ENCODE assay signal across 8 mouse cellular contexts in the genomic region with DNA sequence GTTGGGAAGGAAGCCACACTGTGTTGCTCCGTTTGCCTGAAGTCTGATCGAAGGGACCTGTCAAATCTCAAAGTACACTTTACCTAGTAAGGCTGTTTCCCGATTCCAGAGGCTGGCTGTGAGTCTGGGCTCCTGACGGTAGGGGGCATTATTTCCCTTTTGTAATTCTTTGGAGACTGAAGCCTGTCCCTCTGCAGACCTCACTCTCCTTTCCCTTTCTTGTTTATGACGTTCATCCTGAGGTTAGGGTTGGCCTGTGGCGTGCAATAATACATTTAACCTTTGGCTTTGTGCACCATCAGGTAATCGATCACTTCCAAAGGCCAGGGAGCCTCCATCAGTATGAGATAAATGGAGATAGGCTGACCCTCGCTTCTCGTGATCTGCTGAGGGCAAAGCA. TPM values are rescaled to one million over a fixed set of nuclear protein-coding genes. Genes with fewer than 3 reads are reported as not detected.
A peak's percentile ranks its signal among the peaks of the same experiment; 100 is the strongest.
DNase-seq lines count a peak whose midpoint lies in the region; ATAC-seq and TF ChIP-seq lines count a peak whose summit lies in the region.

No protein-coding gene starts in this region.

- H3K9me3 ChIP-seq in E14TG2a.4 (ENCODE audit: low read length), result no peaks in the 10 kb centered on the region
- no peaks in the 10 kb centered on the region for H3K9me3 ChIP-seq in liver, embryonic 16.5 days (replicated peaks; ENCODE audit: control insufficient read depth, low read length)

- H3K9ac ChIP-seq in liver, embryonic 16.5 days (ENCODE audit: low read depth, low read length), result no peak overlapping the region

- no peaks in the 10 kb centered on the region; the same call in 1 of the 2 replicates for H3K27me3 ChIP-seq in E14TG2a.4 (ENCODE audit: insufficient read depth, low read length)
- H3K27me3 ChIP-seq in liver, embryonic 16.5 days (ENCODE audit: control insufficient read depth, insufficient read depth, low read depth, low read length), result no peaks in the 10 kb centered on the region

- ATAC-seq in granulocyte monocyte progenitor cell, adult 5-6 weeks (replicated peaks; ENCODE audit: poor library complexity, severe bottlenecking), result peak; percentile 42; the same call in 1 of the 2 replicates
- peak; percentile 60 for ATAC-seq in liver, embryonic 16.5 days (ENCODE audit: low read depth)

- H3K4me2 ChIP-seq in liver, embryonic 16.5 days (ENCODE audit: low read depth, low read length), result no peak overlapping the region

- TF ChIP-seq CTCF in E14TG2a.4 (conservative IDR thresholded peaks at IDR 0.05; ENCODE audit: low read length), result peak; percentile 82

- no peaks in the 10 kb centered on the region for H3K4me1 ChIP-seq in E14TG2a.4 (replicated peaks; ENCODE audit: low read depth, low read length)
- no peaks in the 10 kb centered on the region for H3K4me1 ChIP-seq in liver, embryonic 16.5 days (ENCODE audit: control insufficient read depth, low read depth, low read length)

- no peak overlapping the region for H3K27ac ChIP-seq in liver, embryonic 16.5 days (ENCODE audit: low read length)

- H3K36me3 ChIP-seq in E14TG2a.4 (ENCODE audit: insufficient read depth, low read length), result no peaks in the 10 kb centered on the region
- H3K36me3 ChIP-seq in liver, embryonic 16.5 days (ENCODE audit: control insufficient read depth, insufficient read depth), result no peaks in the 10 kb centered on the region

- peak; percentile 37 to 59 for DNase-seq in adrenal gland, adult 18-20 months (ENCODE audit: low spot score in 2 of 2)
- DNase-seq in embryo, embryonic 10.5 days (ENCODE audit: low spot score), result peak; percentile 92
- peak; percentile 66 for DNase-seq in layer of hippocampus, adult 11-12 months (ENCODE audit: low spot score)
- peak; percentile 72 for DNase-seq in retina, postnatal 1 day
- no peak for DNase-seq in MN1 (ENCODE audit: low spot score)

- H3K4me3 ChIP-seq in E14TG2a.4 (replicated peaks; ENCODE audit: low read length), result no peak overlapping the region
- no peak overlapping the region for H3K4me3 ChIP-seq in liver, embryonic 16.5 days (ENCODE audit: low read depth, low read length)

- WGBS in liver, embryonic 16.5 days (ENCODE audit: insufficient replicate concordance), result 18% methylated on average over 9 of the region's 9 CpGs

RNA-seq across cellular contexts. Expression of a gene that starts 48.8 kb away (rescaled TPM):
- total RNA-seq in adrenal gland, adult 18-20 months (2021), result 10 to 100 TPM; 25.4 to 42.8 TPM
- total RNA-seq in granulocyte monocyte progenitor cell, adult 5-6 weeks (2014; fragmentation: Nextera tagmentation), result 19.3 and 26.1 TPM in 2 replicates
- 18.1 and 19.1 TPM in 2 replicates for total RNA-seq in granulocyte monocyte progenitor cell, adult 5-6 weeks (2017)
- polyA plus RNA-seq in liver, embryonic 16.5 days (2015; fragmentation: Nextera tagmentation; extraction: Ambion mirVana), result 1.9 and 2.2 TPM in 2 replicates
